Mouse (Mus musculus): ENCODE measurements around the gene Il6st. TPM values are rescaled to one million over a fixed set of nuclear protein-coding genes. Genes with fewer than 3 reads are reported as not detected.

Il6st gene
- polyA plus RNA-seq, 1 experiment from 2014 or later, result 15.1 TPM

GRCm38 (mm10) chr13:112433271-112433670, 30.6 kb upstream of the Il6st start:
- 72% methylated on average over 5 of the region's 5 CpGs for WGBS
- Histone ChIP-seq H3K4me2 (replicated peaks) (no peak overlapping the region), H3K4me3 (no peak overlapping the region), H3K4me1 (no peaks in the 10 kb centered on the region), H3K36me3 (no peaks in the 10 kb centered on the region), H3K9ac (replicated peaks) (no peak overlapping the region), H3K27me3 (no peaks in the 10 kb centered on the region), H3K27ac (replicated peaks) (no peak overlapping the region), H3K9me3 (no peaks in the 10 kb centered on the region)
- no peak for ATAC-seq (replicated peaks)

GRCm38 (mm10) chr13:112435241-112436075, 28.4 kb upstream of the Il6st start:
- Histone ChIP-seq H3K4me3 (no peak overlapping the region), H3K9me3 (no peaks in the 10 kb centered on the region), H3K27ac (replicated peaks) (no peak overlapping the region), H3K4me1 (peaks cover 6% of the 10 kb centered on the region; the same call in 1 of the 2 replicates), H3K36me3 (no peaks in the 10 kb centered on the region), H3K9ac (replicated peaks) (no peak overlapping the region), H3K27me3 (no peaks in the 10 kb centered on the region), H3K4me2 (replicated peaks) (no peak overlapping the region)
- no peak for ATAC-seq (replicated peaks)
- WGBS, result 74% methylated on average over 8 of the region's 8 CpGs

GRCm38 (mm10) chr13:112436288-112436687, 27.6 kb upstream of the Il6st start:
- no peaks in the 10 kb centered on the region for H3K27me3 ChIP-seq
- no peaks in the 10 kb centered on the region for H3K9me3 ChIP-seq
- no peaks in the 10 kb centered on the region for H3K36me3 ChIP-seq
- no peak overlapping the region for H3K4me2 ChIP-seq (replicated peaks)
- H3K4me1 ChIP-seq, result peaks cover 6% of the 10 kb centered on the region; the same call in 1 of the 2 replicates
- no peak overlapping the region for H3K9ac ChIP-seq (replicated peaks)
- H3K27ac ChIP-seq (replicated peaks), result no peak overlapping the region
- H3K4me3 ChIP-seq, result no peak overlapping the region
- WGBS, result 90% methylated on average over 7 of the region's 7 CpGs
- no peak for ATAC-seq (replicated peaks)

- H3K9ac ChIP-seq (replicated peaks), result no peak overlapping the region
- H3K4me1 ChIP-seq, result peaks cover 6% of the 10 kb centered on the region; the same call in 1 of the 2 replicates
- no peak overlapping the region for H3K4me2 ChIP-seq (replicated peaks)
- ATAC-seq (replicated peaks), result no peak
- WGBS, result 92% methylated on average over 21 of the region's 21 CpGs
- H3K36me3 ChIP-seq, result no peaks in the 10 kb centered on the region
- no peaks in the 10 kb centered on the region for H3K27me3 ChIP-seq
- H3K9me3 ChIP-seq, result no peaks in the 10 kb centered on the region
- no peak overlapping the region for H3K4me3 ChIP-seq
- H3K27ac ChIP-seq (replicated peaks), result no peak overlapping the region
Measured at GRCm38 (mm10) chr13:112438001-112438868, 25.6 kb upstream of the Il6st start.

- no peaks in the 10 kb centered on the region for H3K36me3 ChIP-seq
- peaks cover 6% of the 10 kb centered on the region; the same call in 1 of the 2 replicates for H3K4me1 ChIP-seq
- H3K27ac ChIP-seq (replicated peaks), result no peak overlapping the region
- no peak overlapping the region for H3K4me3 ChIP-seq
- H3K27me3 ChIP-seq, result no peaks in the 10 kb centered on the region
- peak overlapping the region; percentile 26 for H3K4me2 ChIP-seq (replicated peaks)
- H3K9ac ChIP-seq (replicated peaks), result no peak overlapping the region
- 51% methylated on average over 15 of the region's 15 CpGs for WGBS
- no peak for ATAC-seq (replicated peaks)
- no peaks in the 10 kb centered on the region for H3K9me3 ChIP-seq
Measured at GRCm38 (mm10) chr13:112439105-112439818, 24.6 kb upstream of the Il6st start.

GRCm38 (mm10) chr13:112439917-112440361, 23.9 kb upstream of the Il6st start:
- Histone ChIP-seq H3K4me2 (replicated peaks) (peak overlapping the region; percentile 26), H3K9me3 (no peaks in the 10 kb centered on the region), H3K4me1 (peaks cover 6% of the 10 kb centered on the region; the same call in 1 of the 2 replicates), H3K27ac (replicated peaks) (no peak overlapping the region), H3K4me3 (no peak overlapping the region; the same call in 1 of the 2 replicates), H3K9ac (replicated peaks) (no peak overlapping the region), H3K27me3 (no peaks in the 10 kb centered on the region), H3K36me3 (no peaks in the 10 kb centered on the region)
- WGBS, result 22% methylated on average over 9 of the region's 9 CpGs
- ATAC-seq (replicated peaks), result no peak

- Histone ChIP-seq H3K4me2 (replicated peaks) (no peak overlapping the region), H3K27ac (replicated peaks) (no peak overlapping the region), H3K27me3 (no peaks in the 10 kb centered on the region), H3K36me3 (no peaks in the 10 kb centered on the region), H3K4me3 (no peak overlapping the region), H3K9ac (replicated peaks) (no peak overlapping the region), H3K4me1 (peaks cover 6% of the 10 kb centered on the region; the same call in 1 of the 2 replicates), H3K9me3 (no peaks in the 10 kb centered on the region)
- no peak for ATAC-seq (replicated peaks)
- whole genome bisulfite sequencing, result 70% methylated on average over 8 of the region's 8 CpGs
Measured at GRCm38 (mm10) chr13:112440668-112441067, 23.2 kb upstream of the Il6st start.

- WGBS, result 88% methylated on average over 7 of the region's 7 CpGs
- H3K27ac ChIP-seq (replicated peaks), result no peak overlapping the region
- no peak for ATAC-seq (replicated peaks)
Measured at GRCm38 (mm10) chr13:112442867-112443529, 20.9 kb upstream of the Il6st start.

GRCm38 (mm10) chr13:112447108-112447665, 16.7 kb upstream of the Il6st start:
- Histone ChIP-seq H3K27ac (replicated peaks) (no peak overlapping the region), H3K9ac (replicated peaks) (no peak overlapping the region), H3K36me3 (no peaks in the 10 kb centered on the region), H3K27me3 (no peaks in the 10 kb centered on the region), H3K4me3 (no peak overlapping the region), H3K4me2 (replicated peaks) (no peak overlapping the region), H3K9me3 (no peaks in the 10 kb centered on the region), H3K4me1 (no peaks in the 10 kb centered on the region)
- no peak for ATAC-seq (replicated peaks)
- 89% methylated on average over 8 of the region's 8 CpGs for WGBS

More at GRCm38 (mm10) chr13:112442867-112443529, 20.9 kb upstream of the Il6st start:
- no peak overlapping the region for H3K9ac ChIP-seq (replicated peaks)
- no peak overlapping the region for H3K4me3 ChIP-seq
- H3K27me3 ChIP-seq, result no peaks in the 10 kb centered on the region
- H3K4me1 ChIP-seq, result peaks cover 6% of the 10 kb centered on the region; the same call in 1 of the 2 replicates
- no peaks in the 10 kb centered on the region for H3K9me3 ChIP-seq
- H3K4me2 ChIP-seq (replicated peaks), result no peak overlapping the region
- no peaks in the 10 kb centered on the region for H3K36me3 ChIP-seq

- WGBS, result 83% methylated on average over 3 of the region's 3 CpGs
- no peak for ATAC-seq (replicated peaks)
- no peaks in the 10 kb centered on the region for H3K4me1 ChIP-seq
Measured at GRCm38 (mm10) chr13:112450210-112450609, 13.7 kb upstream of the Il6st start.

GRCm38 (mm10) chr13:112457366-112457765, 6.5 kb upstream of the Il6st start:
- H3K4me2 ChIP-seq (replicated peaks), result no peak overlapping the region
- no peak for ATAC-seq (replicated peaks)
- no peaks in the 10 kb centered on the region for H3K27me3 ChIP-seq
- no peak overlapping the region for H3K4me3 ChIP-seq
- no peaks in the 10 kb centered on the region for H3K36me3 ChIP-seq
- H3K9ac ChIP-seq (replicated peaks), result no peak overlapping the region
- H3K4me1 ChIP-seq, result no peaks in the 10 kb centered on the region
- WGBS, result 86% methylated on average over 6 of the region's 6 CpGs
- H3K27ac ChIP-seq (replicated peaks), result no peak overlapping the region
- no peaks in the 10 kb centered on the region for H3K9me3 ChIP-seq

More at GRCm38 (mm10) chr13:112450210-112450609, 13.7 kb upstream of the Il6st start:
- no peaks in the 10 kb centered on the region for H3K27me3 ChIP-seq
- H3K9me3 ChIP-seq, result no peaks in the 10 kb centered on the region
- no peak overlapping the region for H3K4me2 ChIP-seq (replicated peaks)
- no peak overlapping the region for H3K9ac ChIP-seq (replicated peaks)
- H3K4me3 ChIP-seq, result no peak overlapping the region
- H3K36me3 ChIP-seq, result no peaks in the 10 kb centered on the region
- no peak overlapping the region for H3K27ac ChIP-seq (replicated peaks)

Data from forebrain, embryonic 15.5 days (tissue).